Mouse (Mus musculus): Measurements from ENCODE around the gene Tead1.

DNA sequence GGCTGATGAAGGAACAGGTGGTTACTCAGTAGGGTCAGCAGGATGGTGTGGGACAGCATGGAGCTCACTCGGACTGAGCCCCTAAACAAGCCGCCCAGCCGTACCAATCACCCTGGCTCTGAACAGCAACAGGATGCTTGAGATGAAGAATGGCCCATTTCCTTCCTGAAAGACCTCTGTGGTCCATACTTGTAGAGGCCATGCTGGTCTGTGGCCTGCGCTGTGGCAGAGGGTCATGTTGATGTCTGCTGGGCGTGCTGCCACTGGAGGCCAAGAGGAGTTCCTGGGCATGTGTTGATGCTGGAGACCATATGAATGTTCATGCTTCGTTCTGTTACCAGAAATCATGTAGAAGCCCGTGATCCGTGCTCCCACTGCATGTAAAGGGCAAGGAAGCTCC lies 258.0 kb downstream of the Tead1 start:
- no peak for TF ChIP-seq POLR2A (IDR thresholded peaks at IDR 0.05; ENCODE audit: insufficient read depth, low read length)
- TF ChIP-seq CTCF (IDR thresholded peaks at IDR 0.05; ENCODE audit: low read depth, low read length): no peak
- no peak for TF ChIP-seq EP300 (IDR thresholded peaks at IDR 0.05; ENCODE audit: insufficient read depth, low read depth, low read length)
